Mouse (Mus musculus): ENCODE measurements around the gene Crisp1. TPM values are rescaled to one million over a fixed set of nuclear protein-coding genes. Genes with fewer than 3 reads are reported as not detected.

Crisp1 gene
- total RNA-seq (2015; ENCODE audit: low replicate concordance) (not detected in 2 replicates), total RNA-seq (2017; ENCODE audit: low replicate concordance) (not detected in 2 replicates)

GRCm38 (mm10) chr17:40319062-40319461 lies at the start of gene Crisp1:
TSS of gene Crisp1 (minus strand) at chr17:40319207.
- no peak for ATAC-seq (replicated peaks; ENCODE audit: low FRiP score, poor library complexity, severe bottlenecking)

GRCm38 (mm10) chr17:40342497-40343009 lies 23.5 kb upstream of the Crisp1 start:
- ATAC-seq (replicated peaks; ENCODE audit: low FRiP score, poor library complexity, severe bottlenecking) = no peak

- ATAC-seq (replicated peaks; ENCODE audit: low FRiP score, poor library complexity, severe bottlenecking) = no peak
Observed at GRCm38 (mm10) chr17:40285435-40285834, 33.6 kb downstream of the Crisp1 start.

GRCm38 (mm10) chr17:40275519-40275918 lies 43.5 kb downstream of the Crisp1 start:
- ATAC-seq (replicated peaks; ENCODE audit: low FRiP score, poor library complexity, severe bottlenecking) = no peak

GRCm38 (mm10) chr17:40274906-40275470 lies 44.0 kb downstream of the Crisp1 start:
- ATAC-seq (replicated peaks; ENCODE audit: low FRiP score, poor library complexity, severe bottlenecking) = no peak

- no peak for ATAC-seq (replicated peaks; ENCODE audit: low FRiP score, poor library complexity, severe bottlenecking)
Observed at GRCm38 (mm10) chr17:40252487-40252886, 66.5 kb downstream of the Crisp1 start.

Other genes with a start within 250 kb of the Crisp1 start
- gene AC192777.2, start 223.8 kb downstream of the Crisp1 start, total RNA-seq (2015; ENCODE audit: low replicate concordance) = not detected in 2 replicates
- gene AC192777.2, start 223.8 kb downstream of the Crisp1 start, total RNA-seq (2017; ENCODE audit: low replicate concordance) = not detected in 2 replicates
- not detected in 2 replicates for gene Pgk2, start 110.6 kb downstream of the Crisp1 start, total RNA-seq (2015; ENCODE audit: low replicate concordance)
- not detected in 2 replicates for gene Pgk2, start 110.6 kb downstream of the Crisp1 start, total RNA-seq (2017; ENCODE audit: low replicate concordance)
- not detected in 2 replicates for gene Crisp3, start 76.9 kb downstream of the Crisp1 start, total RNA-seq (2015; ENCODE audit: low replicate concordance)
- not detected in 2 replicates for gene Crisp3, start 76.9 kb downstream of the Crisp1 start, total RNA-seq (2017; ENCODE audit: low replicate concordance)
- gene Esp8, start 200.8 kb upstream of the Crisp1 start, total RNA-seq (2015; ENCODE audit: low replicate concordance) = not detected in 2 replicates
- not detected in 2 replicates for gene Esp8, start 200.8 kb upstream of the Crisp1 start, total RNA-seq (2017; ENCODE audit: low replicate concordance)
- not detected in 2 replicates for gene Esp6, start 242.3 kb upstream of the Crisp1 start, total RNA-seq (2015; ENCODE audit: low replicate concordance)
- not detected in 2 replicates for gene Esp6, start 242.3 kb upstream of the Crisp1 start, total RNA-seq (2017; ENCODE audit: low replicate concordance)

All from erythroid progenitor cell, adult 5-6 weeks (primary cell).